Comparison of ENCODE assay signal across 20 mouse cellular contexts in genomic region chr5:122541871-122542270, GRCm38 (mm10).
"Had no signal": no experiment of that assay in that cellular context is flagged by ENCODE, and none has a peak within 500 bp of the region (broad histone marks: within the 10 kb centered on the region; RNA-seq: fewer than 3 reads in every experiment).

No protein-coding gene starts in this region.

- H3K27me3 ChIP-seq: liver, embryonic 15.5 days; midbrain, embryonic 12.5 days; neural tube, embryonic 13.5 days; neural tube, embryonic 15.5 days had no signal

- ATAC-seq: midbrain, embryonic 16.5 days had no signal

- H3K9ac ChIP-seq: liver, embryonic 15.5 days; lung, embryonic 14.5 days; midbrain, embryonic 12.5 days; neural tube, embryonic 13.5 days; neural tube, embryonic 15.5 days had no signal

- H3K36me3 ChIP-seq: liver, embryonic 15.5 days had no signal

- DNase-seq: lung, adult 18-20 months; lung, embryonic 14.5 days; lung, postnatal 10 days; lung, postnatal 4 days; midbrain, embryonic 14.5 days; retina, postnatal 1 day; right cerebral cortex, adult 18-20 months; right cerebral cortex, postnatal 25 days; right cerebral cortex, postnatal 4 days; spleen, adult 18-20 months; thymus, adult 2 months; thymus, postnatal 25 days; thymus, postnatal 4 days had no signal

- H3K4me2 ChIP-seq: liver, embryonic 15.5 days; lung, embryonic 14.5 days; midbrain, embryonic 12.5 days; neural tube, embryonic 13.5 days; neural tube, embryonic 15.5 days had no signal

- H3K4me1 ChIP-seq: liver, embryonic 15.5 days; midbrain, embryonic 10.5 days; midbrain, embryonic 12.5 days; neural tube, embryonic 13.5 days; neural tube, embryonic 15.5 days had no signal

- H3K4me3 ChIP-seq: liver, embryonic 15.5 days; midbrain, embryonic 10.5 days; midbrain, embryonic 12.5 days; myocyte; neural tube, embryonic 13.5 days; neural tube, embryonic 15.5 days had no signal

- H3K9me3 ChIP-seq: liver, embryonic 15.5 days; midbrain, embryonic 12.5 days; neural tube, embryonic 13.5 days; neural tube, embryonic 15.5 days had no signal

- H3K27ac ChIP-seq: liver, embryonic 15.5 days; midbrain, embryonic 10.5 days; midbrain, embryonic 12.5 days; neural tube, embryonic 13.5 days; neural tube, embryonic 15.5 days had no signal
